Mouse (Mus musculus) liver, adult (tissue): ENCODE results near the gene Robo1.

Source experiments
- GATA4 ChIP-seq: IDR thresholded peaks from 2 replicates; pipeline ENCODE4 v1.6.1; 2014; ENCODE audit warnings: mild to moderate bottlenecking, low read length; ENCODE audit not compliant: insufficient replicate concordance

The Robo1 gene

GRCm38 (mm10) chr16:72678450-72678849, 370.3 kb downstream of the Robo1 start:
- no peak for TF ChIP-seq GATA4

GRCm38 (mm10) chr16:72678947-72679558, 370.9 kb downstream of the Robo1 start:
- no peak for TF ChIP-seq GATA4

- TF ChIP-seq GATA4: no peak
Measured at GRCm38 (mm10) chr16:72685604-72686479, 377.7 kb downstream of the Robo1 start.

- TF ChIP-seq GATA4: no peak
Measured at GRCm38 (mm10) chr16:72686480-72687053, 378.5 kb downstream of the Robo1 start.

GRCm38 (mm10) chr16:72687651-72688050, 379.5 kb downstream of the Robo1 start:
- no peak for TF ChIP-seq GATA4

GRCm38 (mm10) chr16:72688185-72688681, 380.1 kb downstream of the Robo1 start:
- TF ChIP-seq GATA4: no peak

- TF ChIP-seq GATA4: no peak
Measured at GRCm38 (mm10) chr16:72691909-72692308, 383.8 kb downstream of the Robo1 start.

- TF ChIP-seq GATA4: no peak
Measured at GRCm38 (mm10) chr16:72693446-72694274, 385.6 kb downstream of the Robo1 start.

- TF ChIP-seq GATA4: no peak
Measured at GRCm38 (mm10) chr16:72694787-72695186, 386.7 kb downstream of the Robo1 start.

- TF ChIP-seq GATA4: no peak
Measured at GRCm38 (mm10) chr16:72699238-72700006, 391.3 kb downstream of the Robo1 start.

- no peak for TF ChIP-seq GATA4
Measured at GRCm38 (mm10) chr16:72700297-72700696, 392.2 kb downstream of the Robo1 start.

GRCm38 (mm10) chr16:72703486-72703885, 395.4 kb downstream of the Robo1 start:
- TF ChIP-seq GATA4: no peak

- TF ChIP-seq GATA4: no peak
Measured at GRCm38 (mm10) chr16:72705851-72706250, 397.7 kb downstream of the Robo1 start.

GRCm38 (mm10) chr16:72708526-72708925, 400.4 kb downstream of the Robo1 start:
- no peak for TF ChIP-seq GATA4
